Mouse (Mus musculus) erythroblast, embryonic 14.5 days (primary cell): ENCODE results near the gene Ank3.

Source experiments
- GATA1 ChIP-seq: IDR thresholded peaks from 2 replicates; pipeline ENCODE4 v1.6.1; 2012; ENCODE audit warnings: low read length, inconsistent platforms, mixed read lengths
- TAL1 ChIP-seq: IDR thresholded peaks from 3 replicates; pipeline ENCODE4 v1.6.1; 2012; ENCODE audit warnings: low read length, inconsistent platforms, mixed read lengths

DNA sequence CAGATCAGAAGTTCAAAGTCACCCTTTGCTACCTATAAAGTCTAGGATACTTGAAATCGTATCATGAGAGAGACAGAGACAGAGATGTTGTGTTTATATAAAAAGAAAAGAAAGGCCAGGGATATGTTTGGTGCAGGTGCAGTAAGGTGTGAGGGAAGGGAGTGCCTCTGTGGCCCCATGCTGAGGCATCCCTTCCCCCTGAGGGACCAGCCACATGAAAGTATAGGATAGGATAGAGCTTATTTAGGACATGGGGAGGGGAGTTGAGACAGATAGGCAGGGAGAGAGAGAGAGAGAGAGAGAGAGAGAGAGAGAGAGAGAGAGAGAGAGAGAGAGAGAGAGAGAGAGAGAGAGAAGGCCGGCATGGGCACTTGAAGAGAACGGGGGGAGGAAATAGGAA is 175.2 kb downstream of the Ank3 start:
- TF ChIP-seq GATA1 (no peak), TAL1 (no peak)
